Mouse (Mus musculus) layer of hippocampus, postnatal 36 days (tissue): ENCODE measurements around the gene Gm21985. TPM values are rescaled to one million over a fixed set of nuclear protein-coding genes. Genes with fewer than 3 reads are reported as not detected.
"Not testable (repeated sequence)": the region's sequence is repeated elsewhere in the genome, so short reads cannot be mapped to it uniquely, and the experiment has no call there.

Experiments used
- DNase-seq, 2 experiments: peaks; one replicate each; pipeline ENCODE4 v3.0.0; 2022
- total RNA-seq, 2 experiments: library from RNA; stranded (reverse); gene quantifications; 2 replicates each; pipeline ENCODE4 v1.2.3; 2021

The Gm21985 gene
- total RNA-seq, 2 experiments from 2014 or later: 0.73 to 0.80 TPM

DNA sequence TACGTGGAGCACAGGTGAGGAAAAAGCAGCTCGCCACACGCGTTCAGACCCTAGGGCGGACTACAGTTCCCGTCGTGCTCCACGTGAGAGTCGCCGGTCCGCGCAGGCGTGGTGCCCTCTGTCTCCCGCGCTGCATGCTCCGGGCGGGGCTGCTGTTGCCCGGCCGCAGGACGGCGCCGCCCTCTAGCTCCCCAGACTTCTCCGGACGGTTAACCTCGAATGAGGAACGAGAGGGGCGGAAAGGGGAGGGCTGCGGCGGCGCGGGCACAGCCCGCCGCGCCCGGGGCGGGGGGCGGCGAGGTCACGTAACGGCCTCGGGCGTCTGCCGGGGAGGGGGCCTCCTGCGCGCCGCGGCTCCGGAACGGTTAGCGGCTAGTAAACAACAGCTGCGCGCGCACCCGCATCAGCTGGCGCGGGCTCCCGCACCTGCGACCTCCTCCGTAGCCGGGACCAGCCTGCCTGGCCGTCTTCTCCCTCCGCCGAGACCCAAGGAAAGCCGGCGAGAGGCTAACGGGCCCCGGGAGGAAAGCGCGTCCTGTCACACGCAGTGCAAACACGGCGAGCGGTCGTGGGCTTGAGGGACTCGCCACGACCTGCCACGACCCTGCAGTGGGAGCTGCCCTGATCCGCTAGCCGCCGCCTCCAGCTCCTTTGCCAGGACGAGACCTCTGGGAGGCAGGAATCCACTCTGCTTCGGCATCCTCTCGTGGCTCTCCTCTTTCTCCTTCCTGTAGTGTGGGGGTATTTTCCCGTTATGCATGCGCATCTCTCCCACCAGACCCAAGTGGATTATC, 469 bp upstream of the Gm21985 start, which contains the start of gene Slc12a6:
Gene Slc12a6 (plus strand): TSS at position 378 of the 794 bp plus-strand sequence.
- peak; percentile 89 for DNase-seq

DNA sequence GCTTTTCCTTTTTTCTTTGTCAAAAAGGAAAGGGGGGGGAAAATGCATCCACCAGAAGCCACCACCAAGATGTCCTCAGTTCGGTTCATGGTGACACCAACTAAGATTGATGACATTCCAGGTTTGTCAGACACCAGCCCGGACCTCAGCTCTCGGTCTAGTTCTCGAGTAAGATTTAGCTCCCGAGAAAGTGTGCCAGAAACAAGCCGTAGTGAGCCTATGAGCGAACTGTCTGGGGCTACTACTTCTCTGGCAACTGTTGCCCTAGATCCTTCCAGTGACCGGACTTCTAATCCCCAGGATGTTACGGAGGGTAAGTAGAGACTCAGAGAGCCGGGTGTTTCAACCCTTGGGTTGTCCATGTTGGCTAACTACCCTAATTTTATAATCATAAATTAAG, 666 bp downstream of the Gm21985 start:
- DNase-seq: no peak

- DNase-seq: no peak
These were observed 1.6 kb downstream of the Gm21985 start for GRCm38 (mm10) chr2:112267547-112268269.

DNA sequence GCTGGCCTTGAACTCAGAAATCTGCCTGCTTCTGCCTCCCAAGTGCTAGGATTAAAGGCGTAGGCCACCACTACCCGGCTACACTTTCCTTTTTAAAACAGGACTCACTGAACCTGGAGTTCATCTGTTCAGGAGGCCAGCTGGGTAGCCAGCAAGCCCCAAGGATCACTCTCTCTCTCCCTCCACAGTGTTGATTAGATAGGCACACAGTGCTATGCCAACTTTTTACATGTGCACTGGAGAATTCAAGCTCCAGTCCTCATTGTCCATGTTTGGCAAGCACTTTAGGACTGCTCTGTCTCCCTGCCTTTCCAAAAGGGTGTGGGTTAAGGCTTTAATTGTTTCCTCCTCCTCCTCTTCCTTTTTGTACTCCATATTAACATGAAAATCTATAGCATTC, 3.9 kb downstream of the Gm21985 start:
- DNase-seq: no peak

GRCm38 (mm10) chr2:112272909-112273308, 6.8 kb downstream of the Gm21985 start:
- DNase-seq: no peak

- DNase-seq: no peak
These were observed 7.4 kb downstream of the Gm21985 start for GRCm38 (mm10) chr2:112273474-112273873.

DNA sequence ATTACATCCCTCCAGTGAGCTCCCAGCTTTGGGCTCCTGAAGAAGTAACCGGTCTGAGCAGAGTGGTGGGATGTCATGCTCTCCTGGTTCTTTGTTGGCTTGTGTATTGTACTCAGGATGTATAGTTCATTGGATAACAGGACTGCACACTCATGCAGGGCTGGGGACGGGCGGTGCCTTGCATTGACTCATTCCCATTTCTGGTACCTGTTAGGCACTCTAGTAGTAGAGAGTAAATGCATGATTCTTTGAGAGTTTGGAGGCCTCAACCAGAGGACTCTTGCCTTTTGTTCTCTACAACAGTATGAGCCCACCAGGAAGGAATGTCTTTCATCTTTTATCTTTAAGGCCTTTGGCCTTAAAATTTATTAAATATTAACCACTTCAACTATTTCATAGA, 10.8 kb downstream of the Gm21985 start:
- DNase-seq: no peak

DNA sequence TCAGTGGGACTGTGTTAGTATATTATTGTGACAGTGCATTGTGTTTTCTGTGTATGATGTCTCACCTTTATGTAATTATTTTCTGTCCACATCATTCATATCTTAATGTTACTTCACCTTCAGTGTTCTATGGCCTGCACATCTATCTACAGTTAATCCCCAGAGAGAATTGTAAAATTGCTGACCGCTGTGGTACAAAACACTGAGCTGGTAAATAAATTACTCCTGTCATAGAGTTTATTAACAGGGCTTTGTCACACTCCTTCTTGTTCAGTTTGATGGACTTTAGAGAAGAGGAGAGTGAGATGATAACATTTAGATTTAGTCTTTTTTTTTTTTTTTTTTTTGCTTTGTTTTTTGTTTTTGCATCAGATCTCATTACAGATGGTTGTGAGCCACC, 16.7 kb downstream of the Gm21985 start:
- DNase-seq: no peak

GRCm38 (mm10) chr2:112284363-112285030, 18.4 kb downstream of the Gm21985 start:
- no peak for DNase-seq

DNA sequence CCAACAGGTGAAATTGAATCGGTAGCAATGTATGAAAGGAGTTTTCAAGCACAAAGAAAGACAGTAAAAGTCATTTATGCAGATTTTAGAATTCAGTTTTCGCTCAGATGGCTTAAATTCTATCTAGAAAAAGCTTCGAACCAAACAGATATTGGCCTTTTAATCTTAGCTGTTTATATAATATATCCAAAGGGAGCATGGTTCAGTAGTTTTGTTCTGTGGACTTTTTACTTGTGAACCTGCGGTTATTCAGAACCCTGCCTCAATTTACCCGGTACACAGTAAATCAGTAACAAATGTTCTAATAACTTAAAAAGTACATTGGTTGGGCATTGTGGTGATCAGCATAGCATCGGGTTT, 18.9 kb downstream of the Gm21985 start:
- DNase-seq: no peak

DNA sequence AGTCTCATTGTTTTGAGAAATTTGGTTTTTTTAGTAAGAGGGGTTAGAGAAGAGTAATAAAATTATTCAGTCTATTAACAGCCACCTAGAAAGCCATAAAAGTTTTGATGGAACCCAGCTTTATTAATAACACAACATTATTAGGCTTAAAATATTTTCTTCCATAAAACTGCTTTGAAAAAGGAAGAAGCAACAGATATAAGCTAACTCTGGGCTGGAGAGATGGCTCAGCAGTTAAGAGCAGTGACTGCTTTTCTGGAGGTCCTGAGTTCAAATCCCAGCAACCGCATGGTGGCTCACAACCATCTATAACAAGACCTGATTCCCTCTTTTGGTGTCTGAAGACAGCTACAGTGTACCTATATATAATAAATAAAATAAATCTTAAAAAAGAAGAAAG, 19.9 kb downstream of the Gm21985 start:
- not testable (repeated sequence) for DNase-seq

DNA sequence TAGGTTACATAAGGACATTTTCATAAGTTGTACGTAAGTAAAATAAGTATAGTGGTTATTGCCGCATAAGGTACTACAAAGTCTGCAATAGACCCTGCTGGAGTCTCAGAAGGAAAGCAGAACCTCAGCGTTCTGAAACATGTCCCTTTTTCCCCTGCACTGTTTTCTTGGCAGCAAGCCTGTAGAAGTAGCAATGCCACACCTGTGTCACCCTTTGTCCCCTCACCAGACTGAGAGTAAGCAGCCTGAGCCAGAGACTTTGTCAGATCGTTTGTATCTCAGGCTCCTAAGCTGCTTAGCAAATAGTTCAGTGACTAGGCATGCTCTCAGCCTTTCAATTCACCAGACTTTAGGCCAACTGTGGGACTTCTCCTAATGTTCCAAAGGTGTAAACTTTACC, 20.9 kb downstream of the Gm21985 start:
- DNase-seq: no peak

DNA sequence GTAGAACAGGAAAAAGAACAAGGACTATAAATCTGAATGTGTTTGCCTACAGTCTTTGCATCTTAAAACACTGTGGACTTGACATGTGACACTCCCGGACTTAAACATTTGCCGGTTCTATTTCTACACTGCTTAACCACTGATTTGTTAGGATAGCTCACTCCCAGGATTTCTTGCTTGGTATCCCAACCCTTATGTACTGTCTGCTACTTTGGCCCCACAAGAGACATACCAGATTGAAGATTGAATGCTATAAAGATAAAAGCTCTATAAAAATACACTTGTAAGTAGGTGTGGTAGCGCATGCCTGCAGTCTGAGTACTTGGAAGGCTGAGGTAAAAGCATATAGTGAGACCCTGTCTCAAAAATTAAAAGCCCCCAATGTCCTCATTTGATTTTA, 23.4 kb downstream of the Gm21985 start:
- DNase-seq: no peak

- DNase-seq: no peak
These were observed 26.7 kb downstream of the Gm21985 start for GRCm38 (mm10) chr2:112292823-112293222.

- DNase-seq: no peak
These were observed 30.1 kb downstream of the Gm21985 start for GRCm38 (mm10) chr2:112296211-112296610.

GRCm38 (mm10) chr2:112298221-112298620, 32.1 kb downstream of the Gm21985 start:
- DNase-seq: no peak

GRCm38 (mm10) chr2:112308671-112309070, 42.6 kb downstream of the Gm21985 start:
- DNase-seq: no peak

- no peak for DNase-seq
These were observed 43.1 kb downstream of the Gm21985 start for GRCm38 (mm10) chr2:112309161-112309600.

GRCm38 (mm10) chr2:112315638-112316037, 49.5 kb downstream of the Gm21985 start:
- DNase-seq: no peak

DNA sequence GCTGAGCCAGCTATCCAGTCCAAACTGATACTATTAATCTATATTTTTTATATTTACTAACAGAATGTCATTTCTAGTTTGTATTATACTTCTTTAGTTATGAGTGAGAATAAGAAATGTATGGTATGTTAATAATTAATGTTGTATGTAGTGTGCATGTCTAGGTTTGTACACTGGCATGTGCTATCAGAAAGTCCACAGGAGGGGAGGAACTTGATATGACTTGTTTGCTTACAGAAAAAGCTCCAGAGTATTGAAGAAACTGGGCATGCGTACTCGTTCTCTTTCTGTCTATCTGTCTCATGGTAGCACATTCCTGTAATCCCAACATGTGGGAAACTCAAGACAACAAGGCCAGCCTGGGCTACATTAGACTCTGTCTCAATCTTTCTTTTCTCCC, 52.1 kb downstream of the Gm21985 start:
- no peak for DNase-seq

DNA sequence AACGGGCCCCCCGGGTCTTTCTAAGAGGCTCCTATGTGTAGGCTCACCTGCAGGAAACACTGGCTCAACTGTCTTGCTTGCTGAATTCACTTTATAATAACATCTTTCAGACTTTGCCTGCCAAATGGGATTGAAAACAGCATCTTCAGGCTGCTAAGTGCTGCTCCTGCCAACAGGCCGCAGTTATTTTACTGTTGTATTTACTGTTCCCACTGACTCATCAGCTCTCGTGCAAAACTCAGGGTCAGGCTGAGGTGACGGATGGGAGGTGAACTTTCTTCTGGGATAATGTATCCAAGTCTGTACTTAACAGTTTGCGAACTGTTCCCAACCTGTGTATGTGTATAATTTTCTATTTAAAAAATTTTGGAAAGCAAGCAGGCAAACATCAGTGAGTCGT, 52.8 kb downstream of the Gm21985 start:
- DNase-seq: no peak

- no peak for DNase-seq
These were observed 62.1 kb downstream of the Gm21985 start for GRCm38 (mm10) chr2:112328069-112328777.
